Mouse (Mus musculus) inflammation-experienced regulatory T-cells, adult 6 months (primary cell): Measurements from ENCODE around the gene Phgr1. TPM values are rescaled to one million over a fixed set of nuclear protein-coding genes. Genes with fewer than 3 reads are reported as not detected.

Experiments
- ATAC-seq: one replicate; pipeline ENCODE4 v1.8.0; 2017
- polyA plus RNA-seq, 3 experiments: library from polyadenylated mRNA; unstranded; fragments of 100-300 nt; shearing (Covaris generic); gene quantifications; one replicate each; pipeline ENCODE4 v1.2.1; 2017

Phgr1 gene
- polyA plus RNA-seq, 3 experiments from 2014 or later, result not detected

DNA sequence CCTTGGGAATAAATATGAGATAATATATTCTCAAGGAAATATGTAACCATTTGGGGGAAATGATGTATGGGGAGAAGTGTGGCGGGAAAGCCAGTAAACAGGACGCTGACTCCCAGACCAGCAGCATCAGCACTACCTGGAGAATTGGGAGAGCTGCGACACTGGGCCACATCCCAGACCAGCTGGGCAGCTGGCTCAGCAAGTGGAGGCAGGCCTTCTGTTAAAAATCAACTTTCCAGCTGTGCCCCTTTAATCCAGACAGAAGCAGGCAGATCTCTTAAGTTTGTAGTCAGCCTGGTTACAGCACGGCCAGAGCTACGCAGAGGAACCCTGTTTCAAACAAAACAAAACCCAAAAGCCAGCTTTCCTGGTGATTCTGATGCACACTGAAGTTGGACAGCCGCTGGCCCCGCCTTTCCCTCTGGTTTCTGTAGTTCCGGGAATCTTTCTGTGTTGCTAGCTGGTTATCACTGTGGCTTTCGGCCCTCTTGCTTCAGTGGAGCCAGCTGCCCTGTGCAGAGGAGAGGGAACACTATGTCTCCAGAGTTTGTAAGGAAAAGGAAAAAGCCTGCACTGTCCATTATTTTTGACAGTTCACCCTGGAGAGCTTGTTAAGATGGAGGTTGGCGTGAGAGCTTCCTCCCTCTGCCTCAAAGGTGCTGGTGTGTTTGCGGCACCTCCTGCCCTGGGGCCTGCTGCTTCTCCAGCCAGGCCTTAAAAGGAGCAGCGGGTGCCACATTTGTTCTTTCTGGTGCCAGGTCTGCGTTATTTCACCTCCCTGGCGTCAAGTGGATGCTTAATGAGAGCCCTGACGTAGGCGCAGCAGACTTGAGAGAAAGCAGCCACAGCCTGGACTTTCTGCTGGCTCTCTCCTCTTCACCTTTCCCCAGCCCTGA, 20.4 kb upstream of the Phgr1 start:
- no peak for ATAC-seq

DNA sequence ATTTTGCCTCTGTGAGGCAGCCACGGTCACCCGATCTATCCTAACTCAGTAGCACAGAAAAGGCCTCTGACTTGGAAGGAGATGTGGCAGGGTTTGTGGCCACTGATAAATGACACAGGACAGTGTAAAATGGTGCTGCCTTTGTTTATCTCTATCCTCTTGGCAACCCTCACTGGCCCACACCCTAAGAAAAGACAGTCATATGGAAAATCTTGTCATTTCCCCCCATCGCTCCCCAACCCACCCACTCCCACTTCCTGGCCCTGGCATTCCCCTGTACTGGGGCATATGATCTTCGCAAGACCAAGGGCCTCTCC, 19.8 kb upstream of the Phgr1 start:
- ATAC-seq, result no peak

DNA sequence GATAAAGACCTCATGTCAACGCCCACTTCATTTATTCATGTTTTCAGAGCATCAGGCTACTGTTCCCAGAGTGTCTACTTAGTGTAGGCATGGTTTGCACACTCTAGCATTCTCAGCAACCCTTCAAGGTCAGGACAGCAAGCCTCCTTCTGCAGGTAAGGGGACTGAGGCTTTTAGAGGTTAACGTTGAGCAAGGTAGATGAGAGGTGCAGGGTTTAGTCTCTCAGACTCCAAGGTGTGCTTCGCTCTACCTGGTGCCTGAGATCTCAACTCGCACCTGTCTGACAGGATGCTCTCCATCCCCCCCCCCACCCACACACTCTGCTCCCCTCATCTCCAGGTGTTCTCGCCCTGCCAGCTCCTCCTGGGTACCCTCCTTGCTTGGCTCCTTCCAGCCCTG, 18.4 kb upstream of the Phgr1 start:
- ATAC-seq, result no peak

DNA sequence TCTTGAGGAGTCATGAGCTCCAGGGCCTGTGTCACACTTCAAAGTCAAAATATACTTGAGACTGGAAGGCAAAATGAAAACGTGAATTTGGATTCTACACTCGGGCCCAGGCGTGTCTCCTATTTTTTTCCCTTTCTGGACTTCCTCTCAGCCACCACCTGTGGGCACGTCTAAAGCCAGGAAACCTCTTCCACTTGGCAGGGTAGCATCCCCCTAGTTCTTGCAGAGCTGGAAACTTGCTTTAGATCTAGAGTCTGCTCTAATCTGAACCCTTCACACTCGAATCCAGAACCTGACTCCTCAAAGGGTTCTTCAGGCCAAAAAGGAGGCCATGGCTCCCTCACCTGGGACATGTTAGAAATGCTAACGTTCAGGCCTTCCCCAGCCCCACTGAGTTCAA, 17.2 kb upstream of the Phgr1 start:
- no peak for ATAC-seq

DNA sequence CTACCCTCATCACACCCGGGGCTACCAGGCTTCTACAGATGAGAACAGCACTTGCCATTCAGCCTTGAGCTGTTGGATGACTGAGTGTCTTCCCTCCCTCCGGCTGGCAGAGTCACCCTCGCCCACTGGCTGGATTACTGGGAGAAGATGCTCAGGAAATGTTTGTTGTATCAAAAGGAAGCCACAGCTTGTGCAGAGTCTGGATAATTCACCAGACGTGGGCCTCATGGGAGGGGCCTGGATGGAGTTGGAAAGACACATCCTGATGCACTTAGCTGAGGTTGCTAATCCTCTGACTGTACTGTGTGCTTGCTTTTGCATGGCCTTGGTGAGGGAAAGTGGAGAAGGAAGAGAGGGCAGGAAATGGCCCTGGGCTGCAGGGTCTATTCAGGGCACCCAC, 16.5 kb upstream of the Phgr1 start:
- ATAC-seq, result no peak

DNA sequence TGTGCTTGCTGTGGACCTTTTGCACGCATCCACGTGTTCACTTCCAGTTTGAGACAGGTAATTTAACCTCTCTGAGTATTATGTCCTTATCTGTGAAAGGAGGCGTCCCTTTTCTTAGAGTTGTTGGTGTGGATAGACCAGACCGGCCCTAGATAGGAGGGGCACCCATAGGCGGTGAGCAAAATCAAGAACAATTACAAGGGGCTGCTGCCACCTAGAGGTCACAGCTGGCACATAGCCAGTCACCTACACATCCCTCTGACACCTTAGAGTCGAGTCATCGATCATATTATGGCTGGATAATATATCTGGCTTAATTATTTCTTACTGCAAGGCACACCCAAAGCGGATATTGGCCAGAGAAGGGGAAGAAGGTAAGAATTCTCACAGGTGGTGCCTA, 12.7 kb upstream of the Phgr1 start:
- peak; percentile 90 for ATAC-seq

DNA sequence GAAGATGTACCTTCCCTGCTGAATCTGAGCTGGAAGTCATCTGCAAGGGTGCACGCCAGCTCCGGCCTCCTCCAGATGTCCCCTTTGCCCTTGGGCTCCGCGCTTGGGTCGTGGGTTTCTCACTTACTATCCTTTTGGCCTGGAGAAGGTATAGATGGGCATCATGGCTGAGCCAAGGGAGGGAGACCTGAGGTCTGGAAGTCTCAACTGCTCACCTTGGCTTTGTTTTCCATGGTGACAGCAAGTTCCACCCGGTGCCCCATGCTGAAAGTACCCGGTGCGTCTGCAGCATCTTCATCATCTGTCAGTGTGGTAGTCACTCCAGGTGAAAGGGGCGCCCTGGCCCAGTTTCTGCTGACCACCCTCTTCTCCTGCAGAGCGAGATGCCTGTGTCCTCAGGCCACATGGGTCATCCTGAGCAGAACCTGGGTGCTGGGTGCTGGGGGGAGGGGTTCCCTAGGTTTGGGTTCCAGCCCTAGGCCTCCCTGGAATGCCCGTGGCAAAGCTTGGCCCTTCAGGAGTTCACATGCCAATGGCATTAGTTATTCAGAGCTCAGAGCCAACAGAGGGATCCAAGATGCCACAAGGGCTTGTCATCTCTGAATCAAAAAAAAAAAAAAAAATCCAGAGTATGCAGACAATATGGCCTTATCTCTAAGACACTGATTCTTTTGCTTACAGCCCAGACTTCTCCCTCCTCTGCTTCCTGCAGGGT, 12.1 kb upstream of the Phgr1 start:
- no peak for ATAC-seq

DNA sequence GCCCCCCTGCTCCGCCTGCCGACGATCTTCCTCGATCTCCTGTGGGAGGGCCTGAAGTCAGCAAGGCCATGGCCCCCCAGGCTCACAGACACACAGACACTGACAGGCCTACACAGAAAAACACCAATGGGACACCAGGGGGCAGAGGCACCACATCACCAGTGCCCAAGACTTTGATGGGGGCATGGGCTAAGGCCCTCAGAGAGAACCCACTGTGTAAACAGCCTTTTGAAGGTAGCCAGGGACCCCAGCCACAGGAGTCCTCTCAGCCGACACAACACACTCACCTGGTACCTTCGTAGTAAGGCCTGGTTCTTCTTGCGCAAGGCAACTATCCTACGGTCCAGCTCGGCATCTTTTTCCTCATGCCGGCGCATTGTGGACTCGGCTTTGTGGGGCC, 11.2 kb upstream of the Phgr1 start:
- ATAC-seq, result no peak

DNA sequence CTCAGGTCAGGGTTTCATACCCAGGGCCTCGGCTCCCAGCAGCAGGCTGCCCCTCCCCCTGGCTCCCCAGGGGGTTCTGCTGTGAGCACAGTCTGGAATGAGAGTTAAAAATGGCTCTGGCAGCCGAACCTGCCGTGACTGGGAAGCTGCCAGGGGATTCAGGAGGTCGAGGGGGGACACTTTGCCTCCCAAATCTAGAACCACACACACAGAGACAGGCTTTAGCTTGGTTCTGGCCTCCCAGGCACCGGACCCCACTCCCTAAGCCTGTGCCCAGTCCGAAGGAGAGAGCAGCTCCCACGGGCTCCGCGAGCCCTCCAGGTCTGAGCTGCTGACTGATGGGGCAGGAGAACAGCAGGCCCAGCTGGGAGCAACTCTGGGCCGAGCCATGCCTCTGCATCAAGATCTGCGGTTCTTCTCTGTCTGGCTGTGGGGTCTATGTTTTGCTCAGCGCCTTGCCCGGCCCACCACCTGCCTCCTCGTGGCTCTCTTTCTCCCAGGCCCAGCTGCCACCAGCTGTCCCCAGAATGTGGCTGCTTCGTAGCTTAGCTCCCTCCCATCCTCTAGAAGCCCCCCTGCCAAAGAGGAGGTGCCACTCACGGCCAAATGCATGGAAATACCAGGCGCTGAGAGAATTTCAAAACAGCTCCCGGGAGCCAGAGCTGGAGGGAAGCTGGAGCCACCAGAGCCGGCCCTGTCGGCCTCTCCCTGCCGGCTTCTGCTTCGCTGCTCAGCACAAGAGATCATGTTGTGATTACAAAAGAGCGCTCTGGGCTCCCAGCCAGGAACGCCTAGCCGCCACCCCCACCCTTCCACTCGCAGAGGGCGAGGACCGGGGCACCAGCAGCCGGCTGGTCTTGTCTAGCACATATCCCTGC, 10.4 kb upstream of the Phgr1 start, which contains the start of gene Ccdc9b:
Gene Ccdc9b, minus strand, starts transcription at position 756 of the 878 bp plus-strand sequence.
- ATAC-seq, result peak; percentile 52

DNA sequence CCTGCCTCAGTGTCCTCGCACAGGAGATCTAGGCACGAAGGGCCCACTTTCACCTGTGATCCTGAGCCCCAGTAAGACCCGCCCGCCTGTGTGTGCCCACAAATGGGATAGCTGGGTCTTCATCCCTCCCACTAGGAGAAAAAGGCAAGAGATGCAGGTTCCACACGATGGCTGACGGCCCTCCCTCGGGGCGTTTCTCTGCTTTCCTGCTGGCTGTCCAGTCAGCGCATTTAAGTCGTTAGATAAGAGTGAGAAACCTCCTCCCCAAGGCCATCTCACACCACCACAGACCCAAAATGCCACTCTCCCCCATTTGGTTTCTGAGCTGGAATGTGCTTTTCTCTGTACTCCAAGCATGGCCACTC, 9.8 kb upstream of the Phgr1 start:
- ATAC-seq, result no peak

DNA sequence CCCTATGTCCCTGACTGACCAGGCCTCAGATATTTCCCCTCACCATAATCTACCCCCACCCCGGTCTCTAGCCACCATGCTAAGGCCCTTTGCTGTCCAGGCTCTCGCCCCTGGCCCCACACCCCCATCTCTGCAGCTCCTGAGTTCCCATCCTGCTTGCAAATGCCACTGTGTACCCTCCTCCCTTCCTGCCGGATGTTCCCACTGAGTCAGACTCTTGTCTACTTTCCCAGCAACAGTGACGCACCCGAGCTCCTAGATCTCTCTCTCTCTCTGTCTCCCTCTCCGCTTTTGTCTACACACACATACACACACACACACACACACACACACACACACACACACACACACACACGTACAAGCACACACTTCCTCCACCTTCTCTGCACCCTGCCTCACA, 9.1 kb upstream of the Phgr1 start:
- ATAC-seq, result no peak

DNA sequence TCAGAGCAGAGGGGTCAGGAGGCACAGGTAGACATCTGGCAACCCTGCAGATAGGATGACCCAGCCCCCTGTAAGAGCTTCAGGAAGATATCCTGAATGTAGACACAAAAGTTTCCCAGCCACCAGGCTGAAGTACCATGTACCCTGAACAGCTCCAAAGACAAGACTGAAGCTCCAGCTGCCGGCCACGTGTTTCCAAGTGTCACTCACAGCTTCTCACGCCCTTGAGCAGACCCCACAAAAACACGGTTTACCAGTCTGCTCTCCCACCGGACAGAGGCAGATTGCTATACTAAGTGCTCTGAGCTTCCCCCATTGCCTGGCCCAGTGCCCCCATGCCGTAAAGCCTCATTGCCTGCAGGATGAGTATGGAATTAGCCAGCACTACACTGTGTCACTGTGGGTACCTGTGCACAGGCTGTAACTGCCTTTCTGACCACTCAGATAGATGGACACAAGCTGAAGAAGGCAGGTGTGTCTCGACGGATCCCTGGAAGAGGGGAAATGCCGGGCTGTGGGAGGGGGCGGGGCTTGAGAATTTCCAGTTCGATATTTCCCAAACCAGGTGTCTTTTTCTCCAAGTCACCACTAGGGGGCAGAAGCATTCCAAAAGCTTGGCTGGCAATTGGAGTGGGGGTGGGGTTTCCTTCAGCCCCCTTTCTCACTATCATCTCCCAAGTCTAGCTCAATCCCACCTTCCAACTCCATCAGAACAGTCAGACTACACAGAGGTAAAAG, 8.3 kb upstream of the Phgr1 start:
- no peak for ATAC-seq

DNA sequence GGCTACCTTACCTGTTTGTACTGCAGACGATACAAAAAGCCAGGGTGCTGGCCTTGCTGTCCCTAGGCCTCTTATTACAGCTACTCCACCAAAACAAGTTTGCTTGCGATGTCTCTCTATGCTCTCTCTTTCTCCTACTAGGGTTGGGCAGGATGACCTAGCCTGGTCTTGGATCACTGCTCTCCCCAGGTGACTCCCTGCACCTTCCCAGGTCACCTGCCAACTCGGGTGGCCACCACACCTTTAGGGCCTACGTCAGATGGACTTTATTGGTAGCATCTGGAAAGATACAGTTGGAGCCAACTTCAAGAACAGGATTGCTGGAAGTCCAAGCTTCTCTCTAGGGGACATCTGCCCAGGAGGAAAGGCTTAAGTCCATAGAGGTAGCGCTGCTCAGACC, 7.7 kb upstream of the Phgr1 start:
- no peak for ATAC-seq

DNA sequence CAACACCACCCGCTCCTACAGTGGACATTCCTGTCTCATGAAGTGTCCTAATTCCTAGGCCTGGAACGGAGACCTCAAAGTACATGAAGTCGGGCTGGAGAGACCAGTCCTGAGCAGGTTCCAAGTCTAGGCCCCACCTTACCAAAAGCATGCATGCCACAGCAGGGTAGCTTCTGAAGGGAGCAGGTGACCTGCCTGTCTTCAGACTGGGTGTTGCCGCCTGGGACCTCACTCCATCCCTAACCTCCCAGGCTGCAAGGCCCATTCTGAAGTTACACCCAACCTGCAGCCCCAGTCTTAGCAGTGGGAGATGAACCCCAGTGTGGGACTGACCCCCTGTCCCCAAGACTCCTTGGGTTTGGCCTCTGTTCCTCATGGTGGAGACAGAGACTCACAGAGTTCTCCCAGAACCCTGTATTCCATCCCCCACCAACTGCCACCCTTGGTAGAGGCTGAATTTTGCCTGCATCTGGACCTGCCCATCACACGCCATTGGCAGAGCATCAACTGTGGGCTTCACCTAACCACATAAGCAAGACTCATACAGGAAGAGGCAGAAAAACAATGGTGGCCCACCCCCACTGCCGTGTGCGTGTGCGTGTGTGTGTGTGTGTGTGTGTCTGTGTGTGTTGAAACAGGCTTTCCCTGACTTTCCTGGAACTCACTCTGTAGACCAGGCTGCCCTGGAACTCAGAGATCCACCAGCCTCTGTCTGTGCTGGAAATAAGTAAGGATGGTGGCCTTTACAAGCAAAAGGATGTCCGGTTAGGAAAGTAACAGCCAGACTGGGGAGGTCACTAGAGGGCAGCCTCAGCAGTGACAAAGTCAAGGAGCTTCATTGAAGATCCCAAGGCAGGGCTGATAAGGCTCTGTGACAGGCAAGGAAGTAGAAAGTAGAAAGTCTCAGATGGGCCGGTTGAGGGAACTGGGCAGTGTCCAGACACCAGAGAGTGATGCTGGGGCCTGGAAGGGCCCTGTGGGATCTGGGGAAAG, 6.2 kb upstream of the Phgr1 start:
- ATAC-seq, result no peak

DNA sequence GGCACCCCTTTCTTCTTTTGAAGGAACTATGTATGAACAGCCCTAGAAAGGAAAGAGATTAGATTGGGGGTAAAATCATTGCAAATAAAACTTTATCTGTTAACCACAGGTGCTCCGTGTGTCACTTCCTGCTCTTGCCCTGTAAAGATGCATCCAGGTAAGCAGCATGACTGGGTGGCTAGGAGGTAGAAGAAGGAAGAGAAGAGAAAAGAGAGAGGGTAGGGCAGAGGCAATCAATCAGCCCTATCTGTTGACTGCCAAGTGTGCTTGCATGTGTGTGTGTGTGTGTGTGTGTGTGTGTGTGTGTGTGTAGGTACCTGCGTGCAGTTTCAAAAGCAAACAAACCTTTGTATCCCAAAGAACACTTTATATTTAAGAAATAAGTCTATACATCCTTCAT, 2.0 kb downstream of the Phgr1 start:
- no peak for ATAC-seq

DNA sequence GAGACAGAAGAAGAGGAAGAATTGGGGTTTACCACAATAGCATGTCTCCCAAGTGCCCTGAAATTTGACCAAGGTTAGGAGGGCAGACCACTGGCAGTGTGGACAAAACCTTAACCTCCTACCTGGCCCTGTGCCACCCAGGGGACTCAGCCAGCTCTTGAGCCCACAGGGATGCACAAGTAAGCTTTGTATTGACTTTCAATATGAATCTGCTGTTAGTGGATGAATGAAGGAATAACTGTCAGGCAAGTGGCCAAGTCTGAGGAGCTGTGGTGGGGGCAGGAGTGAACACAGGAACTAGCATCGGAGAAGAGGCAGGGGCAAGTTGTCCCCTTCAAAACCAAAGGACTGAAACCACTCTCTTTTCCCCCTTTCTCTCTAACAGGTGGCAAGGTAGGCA, 2.8 kb downstream of the Phgr1 start:
- ATAC-seq, result no peak

DNA sequence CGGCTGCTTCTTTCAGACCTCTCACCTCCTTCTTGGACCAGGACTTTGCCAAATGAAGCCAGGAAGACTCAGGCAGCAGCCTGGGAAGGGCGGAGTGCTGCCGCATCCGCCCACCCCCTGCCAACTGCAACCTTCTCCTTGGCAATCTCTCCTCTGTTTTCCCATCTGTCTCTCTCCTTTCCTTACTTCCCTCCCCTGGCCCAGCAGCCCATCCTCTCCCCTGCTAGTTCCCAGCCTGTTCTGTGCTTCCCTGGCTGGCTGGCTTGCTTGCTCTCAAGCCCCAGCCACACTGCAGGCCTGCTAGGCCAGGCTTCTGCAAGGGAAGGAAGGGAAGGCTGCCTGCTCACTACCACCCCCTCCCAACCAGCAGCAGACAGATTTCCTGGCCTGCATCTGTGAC, 3.3 kb downstream of the Phgr1 start:
- ATAC-seq, result no peak

DNA sequence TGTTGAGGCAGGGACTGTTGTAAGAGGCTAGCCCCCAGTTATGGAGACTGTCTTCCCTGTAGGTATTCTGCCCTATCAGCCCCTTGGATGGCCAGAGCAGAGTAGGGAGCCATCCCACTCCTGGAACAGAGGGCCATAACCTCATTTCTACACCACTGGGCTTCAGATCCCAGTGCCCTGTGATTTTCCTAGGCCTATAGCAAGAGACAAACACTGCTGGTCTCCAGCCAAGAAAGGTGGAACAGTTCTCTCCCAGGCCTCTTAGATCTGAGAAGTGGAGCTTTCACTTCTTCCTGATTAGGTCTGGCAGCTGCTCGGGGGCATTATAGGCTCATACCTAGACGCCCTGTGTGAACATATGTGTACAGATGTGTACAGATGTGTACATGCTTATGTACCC, 3.7 kb downstream of the Phgr1 start:
- no peak for ATAC-seq

DNA sequence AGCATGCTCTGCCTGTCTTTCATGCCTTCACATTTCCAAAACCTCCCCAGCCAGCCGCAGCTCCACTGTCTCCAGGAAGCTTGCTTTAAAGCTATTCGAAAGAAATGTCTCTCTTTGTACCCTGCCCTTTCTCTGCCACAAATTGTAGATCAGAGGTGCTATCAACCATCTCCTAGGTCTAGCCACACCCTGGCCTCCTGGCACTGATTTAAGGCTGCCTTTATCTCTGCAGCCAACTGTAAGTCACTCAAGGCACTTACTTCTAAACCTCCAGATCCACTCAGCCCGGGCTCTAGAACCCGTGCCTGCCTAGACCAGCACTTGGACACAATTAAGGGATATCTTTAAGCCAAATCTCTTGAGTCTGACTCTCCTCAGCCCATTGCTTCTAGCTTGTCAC, 5.8 kb downstream of the Phgr1 start:
- ATAC-seq, result no peak

DNA sequence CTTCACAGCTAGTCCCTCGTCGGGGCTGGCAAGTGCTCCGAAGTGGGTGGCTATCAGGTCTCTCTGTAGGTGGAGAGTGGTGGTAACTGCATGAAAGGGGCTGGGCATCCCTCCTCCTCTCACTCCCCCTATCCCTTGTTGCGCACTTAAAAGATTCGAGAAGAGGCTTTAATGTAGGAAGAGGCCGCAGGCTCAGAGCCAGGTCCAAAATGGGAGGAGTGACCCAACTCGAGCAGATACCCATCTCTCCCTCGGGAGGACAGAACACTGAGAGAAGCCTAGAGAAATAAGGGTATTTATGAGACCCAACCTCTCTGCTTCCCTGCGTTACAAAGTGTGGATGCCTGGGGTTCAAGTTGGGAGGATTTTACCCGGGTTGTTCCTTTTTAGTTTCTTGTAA, 6.5 kb downstream of the Phgr1 start:
- ATAC-seq, result no peak
